Mouse (Mus musculus) c-Kit-positive CD71-positive TER-119-negative erythroid progenitor cells, embryonic 14.5 days (primary cell): ENCODE measurements around the gene Hs6st3.
"Not testable (repeated sequence)": the region's sequence is repeated elsewhere in the genome, so short reads cannot be mapped to it uniquely, and the experiment has no call there.

Source experiments
- DNase-seq: peaks from one replicate; pipeline ENCODE4 v3.0.0-alpha.2; 2013; ENCODE audit warnings: low read depth

Hs6st3 gene

GRCm38 (mm10) chr14:119451594-119451993 lies 313.5 kb downstream of the Hs6st3 start:
- no peak for DNase-seq

- no peak for DNase-seq
These were observed 314.2 kb downstream of the Hs6st3 start for GRCm38 (mm10) chr14:119452382-119452781.

GRCm38 (mm10) chr14:119452797-119453196 lies 314.7 kb downstream of the Hs6st3 start:
- no peak for DNase-seq

GRCm38 (mm10) chr14:119464308-119464707 lies 326.2 kb downstream of the Hs6st3 start:
- no peak for DNase-seq

- DNase-seq: no peak
These were observed 326.7 kb downstream of the Hs6st3 start for GRCm38 (mm10) chr14:119464883-119465282.

GRCm38 (mm10) chr14:119466899-119467588 lies 328.9 kb downstream of the Hs6st3 start:
- no peak for DNase-seq

- DNase-seq: no peak
These were observed 338.4 kb downstream of the Hs6st3 start for GRCm38 (mm10) chr14:119476582-119476981.

- no peak for DNase-seq
These were observed 339.7 kb downstream of the Hs6st3 start for GRCm38 (mm10) chr14:119477836-119478235.

- no peak for DNase-seq
These were observed 351.0 kb downstream of the Hs6st3 start for GRCm38 (mm10) chr14:119488978-119489703.

DNA sequence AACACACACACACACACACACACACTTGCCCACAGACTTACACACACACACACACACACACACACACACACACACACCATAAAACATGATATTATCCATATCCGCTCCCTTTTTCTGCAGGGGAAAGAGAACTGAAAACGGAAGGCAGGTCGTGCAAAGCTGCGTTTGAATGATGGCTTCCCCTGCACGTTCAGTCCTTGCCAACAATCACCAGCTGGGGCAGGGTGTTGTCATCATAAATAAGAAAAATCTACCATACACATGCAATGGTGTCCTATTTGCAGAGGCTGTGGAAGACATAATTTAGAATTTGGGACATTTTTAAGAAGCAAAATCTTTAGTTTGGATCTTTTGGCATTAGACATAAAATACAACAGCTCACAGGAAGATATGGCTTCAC lies 382.5 kb downstream of the Hs6st3 start:
- no peak for DNase-seq

GRCm38 (mm10) chr14:119521056-119521455 lies 382.9 kb downstream of the Hs6st3 start:
- no peak for DNase-seq

- DNase-seq: no peak
These were observed 394.9 kb downstream of the Hs6st3 start for GRCm38 (mm10) chr14:119532889-119533546.

DNA sequence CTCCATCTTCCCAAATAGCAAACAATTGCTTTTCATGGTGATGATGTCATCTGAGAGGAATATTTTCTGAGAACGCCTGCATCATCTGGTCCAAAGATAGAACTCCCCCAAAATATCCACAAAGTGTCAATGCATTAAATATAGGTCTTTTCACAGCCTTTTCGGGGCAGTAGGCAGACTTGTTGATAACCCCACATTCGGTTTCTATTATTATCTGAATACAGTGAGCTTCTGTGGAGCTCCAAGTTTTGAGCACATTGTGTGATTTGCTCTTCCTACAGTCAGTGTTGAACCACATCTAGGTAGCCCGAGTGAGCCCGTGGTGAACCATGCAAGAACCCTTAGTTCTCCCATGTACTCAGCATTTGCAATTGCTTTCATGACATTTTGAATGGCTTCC lies 402.4 kb downstream of the Hs6st3 start:
- no peak for DNase-seq

DNA sequence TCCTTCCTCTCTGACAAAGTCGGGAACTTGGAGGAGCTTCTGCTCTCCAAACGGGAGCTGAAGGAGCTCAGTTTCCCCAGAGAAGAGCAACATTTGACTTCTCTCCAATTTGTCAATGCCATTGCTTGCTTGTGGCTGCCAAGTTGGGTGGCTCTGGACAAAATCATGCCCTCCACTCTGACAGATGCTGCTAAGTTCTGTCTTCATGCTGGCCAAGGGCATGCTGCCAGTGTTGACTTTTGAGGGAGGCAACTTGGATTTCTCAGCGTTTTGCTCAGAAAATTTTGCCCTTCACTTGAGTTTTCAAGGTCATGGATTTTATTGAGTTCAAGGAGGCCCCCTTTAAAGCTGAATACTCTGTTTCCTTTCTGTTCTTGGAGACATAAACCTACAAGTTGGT lies 406.5 kb downstream of the Hs6st3 start:
- DNase-seq: no peak

DNA sequence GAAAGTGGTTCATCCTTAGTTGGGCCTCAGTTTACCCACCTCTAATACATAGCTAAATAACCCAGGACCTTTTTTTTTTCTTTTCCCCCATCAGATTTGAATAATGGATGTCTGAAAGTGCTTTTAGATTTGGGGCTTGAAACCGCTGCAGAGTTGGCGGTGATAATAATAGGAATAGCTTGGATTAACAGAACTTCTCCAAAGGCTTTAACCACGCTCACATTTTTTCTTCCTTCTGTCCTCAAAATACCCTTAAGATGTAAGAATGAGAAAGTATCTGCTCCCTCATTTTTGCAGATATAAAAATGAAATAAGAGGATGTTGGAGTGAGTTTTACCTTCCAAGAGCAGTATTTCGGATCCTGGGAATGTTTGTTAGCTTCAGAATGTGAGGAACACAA lies 420.2 kb downstream of the Hs6st3 start:
- DNase-seq: no peak

DNA sequence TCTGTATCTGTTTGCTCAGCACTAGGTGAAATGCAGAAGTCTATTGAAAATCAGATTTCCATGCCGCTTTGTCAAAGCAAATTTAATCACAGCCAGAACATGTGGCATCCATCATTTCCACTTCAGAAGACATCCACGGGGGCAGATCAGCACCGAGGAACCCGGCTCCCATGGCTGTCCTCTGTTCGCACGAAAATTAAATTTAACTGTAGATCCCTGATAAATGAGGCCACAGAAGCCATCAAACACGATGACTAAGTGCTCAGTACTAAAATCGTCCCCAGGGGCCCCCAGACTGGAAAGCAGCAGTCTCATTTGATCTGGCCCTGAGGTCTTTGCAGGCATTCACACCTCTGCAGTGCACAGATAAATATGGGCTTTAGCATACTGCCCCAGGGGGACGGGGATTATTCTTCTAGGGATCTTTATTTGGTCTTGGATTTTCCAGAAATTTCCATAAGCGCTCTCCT lies 443.9 kb downstream of the Hs6st3 start:
- DNase-seq: no peak

DNA sequence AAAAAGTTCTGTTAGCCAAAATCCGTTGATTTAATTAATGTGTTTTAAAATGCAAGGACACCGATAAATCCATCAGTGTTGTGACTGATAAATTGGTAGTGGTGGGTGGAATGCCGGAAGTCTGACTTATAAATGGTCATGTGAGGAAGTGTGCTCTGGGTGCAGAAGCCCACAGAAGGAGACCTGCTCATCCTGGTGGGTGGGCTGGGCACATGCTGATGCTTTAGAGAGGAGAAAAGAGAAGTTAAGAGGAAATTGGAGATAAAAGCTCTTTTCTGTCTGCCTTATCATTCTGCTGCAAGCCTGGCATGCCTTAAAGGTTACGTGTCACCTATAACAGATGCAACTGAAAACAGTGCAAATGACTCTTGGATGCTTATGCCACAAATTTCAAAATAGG lies 446.9 kb downstream of the Hs6st3 start:
- DNase-seq: no peak

DNA sequence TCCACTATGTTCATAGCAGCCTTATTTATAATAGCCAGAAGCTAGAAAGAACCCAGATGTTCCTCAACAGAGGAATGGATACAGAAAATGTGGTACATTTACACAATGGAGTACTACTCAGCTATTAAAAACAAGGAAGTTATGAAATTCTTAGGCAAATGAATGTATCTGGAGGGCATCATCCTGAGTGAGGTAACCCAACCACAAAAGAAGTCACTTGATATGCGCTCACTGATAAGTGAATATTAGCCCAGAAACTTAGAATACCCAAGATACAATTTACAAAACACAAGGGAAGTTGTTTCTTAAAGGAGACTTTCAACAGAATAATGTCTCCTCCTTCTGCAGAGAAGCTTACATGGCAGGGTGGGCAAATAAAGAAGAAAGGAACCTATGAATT lies 449.2 kb downstream of the Hs6st3 start:
- DNase-seq: not testable (repeated sequence)

DNA sequence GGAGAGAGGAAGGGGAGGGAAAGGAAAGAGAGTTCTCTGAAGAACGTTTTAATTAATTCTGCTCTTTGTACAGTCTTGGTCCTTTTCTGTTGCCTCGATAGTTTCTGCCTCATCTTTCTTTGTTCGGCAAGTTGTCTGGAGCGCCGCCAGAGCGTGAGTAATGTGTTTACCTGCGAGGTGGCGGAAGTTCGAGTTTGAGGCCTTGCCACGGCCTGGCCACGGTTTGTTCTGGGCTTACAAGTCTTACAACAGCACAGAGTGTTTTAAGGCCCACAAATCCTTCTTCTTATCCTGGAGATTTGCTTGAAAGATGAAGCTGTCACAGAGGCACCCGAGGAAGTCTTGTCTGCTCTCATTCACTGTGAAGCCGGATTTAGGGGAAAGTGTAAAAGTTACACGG lies 466.2 kb downstream of the Hs6st3 start:
- DNase-seq: no peak

DNA sequence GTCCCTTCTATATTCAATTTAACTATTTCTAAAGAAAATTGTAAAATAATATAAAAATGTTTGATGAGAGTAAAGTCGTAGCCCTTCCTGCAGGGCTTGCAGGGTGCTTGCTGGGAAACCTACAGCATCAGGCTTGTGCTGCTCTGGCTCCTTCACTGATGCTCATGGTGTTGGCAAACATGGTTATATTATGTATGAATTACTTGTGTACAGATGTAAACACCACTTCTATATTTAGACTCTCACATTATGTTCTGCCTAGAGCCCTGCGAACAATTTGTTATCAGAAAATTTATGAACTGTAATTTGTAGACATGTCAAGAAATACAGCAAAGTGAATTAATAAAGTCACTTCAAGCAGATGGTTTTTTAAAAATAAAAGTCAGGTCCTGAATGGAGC lies 474.7 kb downstream of the Hs6st3 start:
- no peak for DNase-seq

- no peak for DNase-seq
These were observed 491.0 kb downstream of the Hs6st3 start for GRCm38 (mm10) chr14:119629127-119629526.

DNA sequence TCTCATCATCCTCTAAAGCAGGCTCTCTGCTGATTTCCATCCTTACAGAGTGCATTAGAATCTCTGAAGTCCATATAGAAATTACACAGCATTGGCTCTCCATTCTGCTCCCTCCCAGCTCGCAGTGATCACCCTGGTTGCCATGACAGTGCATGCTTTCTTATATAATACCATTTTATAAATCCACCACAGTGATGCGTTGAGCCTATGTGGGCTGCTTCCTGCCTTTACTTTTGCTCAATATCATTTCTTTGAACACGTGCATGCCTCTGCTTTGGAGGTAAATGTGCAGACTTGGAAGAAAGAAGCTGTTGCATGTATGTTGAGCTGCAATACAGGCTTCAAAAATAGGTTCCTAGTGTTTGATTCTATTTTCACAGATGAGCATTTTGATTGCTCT lies 494.9 kb downstream of the Hs6st3 start:
- DNase-seq: no peak

GRCm38 (mm10) chr14:119633626-119634025 lies 495.5 kb downstream of the Hs6st3 start:
- DNase-seq: no peak
